Mouse (Mus musculus): Measurements from ENCODE around the gene Polr3b. TPM values are rescaled to one million over a fixed set of nuclear protein-coding genes. Genes with fewer than 3 reads are reported as not detected.

The Polr3b gene
- polyA plus RNA-seq, 1 experiment = 13.5 TPM

DNA sequence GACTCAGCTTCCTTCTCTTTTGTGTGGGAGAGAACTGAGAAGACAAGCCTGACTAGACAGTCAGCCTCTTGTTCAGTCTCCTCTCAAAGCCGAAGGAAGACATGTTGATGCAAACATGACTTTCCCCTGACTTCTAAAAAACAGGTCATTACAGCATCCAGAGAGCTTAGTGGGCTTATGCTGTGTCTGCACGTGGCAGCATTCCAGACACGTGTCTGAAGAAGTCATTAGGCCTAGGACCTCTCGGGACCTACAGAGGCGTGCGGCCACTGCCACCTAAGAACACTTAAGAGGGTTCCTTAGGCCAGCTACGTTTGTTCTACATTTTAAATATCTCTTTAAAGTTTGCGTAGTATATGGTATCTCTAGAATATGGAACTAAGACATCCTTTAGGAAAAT, 23.8 kb downstream of the Polr3b start:
- no peak for TF ChIP-seq CTCF (IDR thresholded peaks at IDR 0.05; ENCODE audit: borderline replicate concordance, extremely low read depth, insufficient read depth, insufficient read length)
- TF ChIP-seq POLR2A (IDR thresholded peaks at IDR 0.05; ENCODE audit: borderline replicate concordance, extremely low read depth, insufficient read depth, insufficient read length, poor library complexity, severe bottlenecking) = no peak
- DNase-seq (ENCODE audit: low read depth) = no peak

DNA sequence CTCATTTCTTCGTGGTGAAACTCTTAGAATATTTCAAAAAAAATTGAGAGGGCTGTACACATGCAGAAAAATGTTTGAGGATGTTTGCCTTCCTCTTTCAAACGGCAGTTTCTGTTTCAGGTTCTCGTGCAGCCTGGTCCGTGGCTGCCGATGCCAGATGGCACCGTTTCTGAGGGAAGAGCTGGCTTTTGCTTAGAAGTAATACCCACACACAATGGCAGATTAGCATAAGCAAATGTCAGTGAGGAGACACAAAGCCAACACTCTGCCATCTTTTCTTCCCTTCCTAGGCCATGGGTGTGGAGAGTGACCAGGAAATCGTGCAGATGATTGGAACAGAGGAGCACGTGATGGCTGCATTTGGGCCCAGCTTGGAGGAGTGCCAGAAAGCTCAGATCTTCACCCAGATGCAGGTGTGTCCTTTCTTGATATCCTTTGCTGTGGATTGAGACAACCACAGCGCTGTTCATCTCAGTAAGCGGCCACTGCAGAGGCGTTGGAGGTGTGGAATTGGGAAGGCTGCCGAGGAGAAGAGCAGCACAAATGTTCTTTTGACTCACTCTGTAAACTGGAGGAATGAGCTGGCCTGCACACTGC, 24.5 kb downstream of the Polr3b start:
- DNase-seq (ENCODE audit: low read depth) = peak; percentile 69
- TF ChIP-seq POLR2A (IDR thresholded peaks at IDR 0.05; ENCODE audit: borderline replicate concordance, extremely low read depth, insufficient read depth, insufficient read length, poor library complexity, severe bottlenecking) (no peak), CTCF (IDR thresholded peaks at IDR 0.05; ENCODE audit: borderline replicate concordance, extremely low read depth, insufficient read depth, insufficient read length) (no peak)

DNA sequence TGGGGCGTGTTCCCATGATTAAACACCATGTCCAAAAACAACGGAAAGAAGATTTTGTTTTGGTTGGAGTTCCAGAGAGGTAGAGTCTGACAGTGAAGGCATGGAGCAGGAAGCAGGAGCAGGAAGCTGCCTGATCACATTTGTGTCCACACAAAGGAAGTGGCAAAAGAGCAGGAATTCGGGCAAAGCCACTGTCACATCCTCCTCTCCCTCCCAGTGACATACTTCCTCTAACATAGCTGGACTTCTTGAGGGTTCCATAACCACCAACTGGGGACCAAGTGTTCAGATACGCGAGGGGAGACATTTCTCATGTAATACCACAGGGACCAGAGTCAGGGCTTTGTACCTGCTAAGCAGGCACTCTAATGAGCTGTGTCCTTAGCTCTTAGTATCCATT, 25.2 kb downstream of the Polr3b start:
- TF ChIP-seq POLR2A (IDR thresholded peaks at IDR 0.05; ENCODE audit: borderline replicate concordance, extremely low read depth, insufficient read depth, insufficient read length, poor library complexity, severe bottlenecking) (no peak), CTCF (IDR thresholded peaks at IDR 0.05; ENCODE audit: borderline replicate concordance, extremely low read depth, insufficient read depth, insufficient read length) (no peak)
- DNase-seq (ENCODE audit: low read depth) = no peak

DNA sequence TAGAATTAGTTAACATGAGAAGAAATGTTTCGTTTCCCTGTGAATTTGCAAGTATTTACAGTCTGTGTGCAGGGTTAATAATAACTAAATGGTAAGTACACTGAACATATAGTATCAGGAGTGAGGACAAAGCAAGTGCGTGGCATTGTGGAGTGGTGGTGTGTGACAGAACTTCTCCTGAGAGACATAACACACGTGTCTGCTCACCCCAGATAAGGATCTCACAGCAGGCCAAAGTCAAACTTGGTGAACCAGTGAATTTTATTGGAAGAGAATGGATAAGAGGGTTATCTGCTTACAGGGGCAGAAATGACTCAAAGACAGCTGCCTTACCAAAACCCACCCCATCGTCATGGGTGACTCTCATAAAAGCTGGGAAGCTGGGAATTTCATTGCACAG, 26.8 kb downstream of the Polr3b start:
- DNase-seq (ENCODE audit: low read depth) = no peak
- TF ChIP-seq POLR2A (IDR thresholded peaks at IDR 0.05; ENCODE audit: borderline replicate concordance, extremely low read depth, insufficient read depth, insufficient read length, poor library complexity, severe bottlenecking) = no peak
- no peak for TF ChIP-seq CTCF (IDR thresholded peaks at IDR 0.05; ENCODE audit: borderline replicate concordance, extremely low read depth, insufficient read depth, insufficient read length)

DNA sequence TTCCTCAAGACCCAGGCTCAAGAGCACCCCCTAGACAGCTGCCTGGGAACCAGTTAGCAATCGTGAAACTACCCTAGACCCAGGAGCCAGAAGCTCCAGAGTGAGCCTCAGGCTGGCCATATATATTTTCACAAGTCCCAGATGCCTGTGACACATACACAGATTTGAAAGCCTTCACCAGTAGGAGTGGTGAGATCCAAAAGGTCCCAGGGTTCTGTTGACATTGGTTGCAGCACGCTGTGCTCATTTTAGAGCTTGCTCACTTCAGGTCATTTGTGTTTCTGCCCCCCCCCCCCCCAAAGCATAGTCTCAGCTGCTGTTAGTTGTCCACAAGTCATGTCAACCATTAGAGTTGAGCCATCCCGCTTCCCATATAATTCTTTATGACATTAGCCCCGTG, 31.9 kb downstream of the Polr3b start:
- TF ChIP-seq POLR2A (IDR thresholded peaks at IDR 0.05; ENCODE audit: borderline replicate concordance, extremely low read depth, insufficient read depth, insufficient read length, poor library complexity, severe bottlenecking) (no peak), CTCF (IDR thresholded peaks at IDR 0.05; ENCODE audit: borderline replicate concordance, extremely low read depth, insufficient read depth, insufficient read length) (no peak)

DNA sequence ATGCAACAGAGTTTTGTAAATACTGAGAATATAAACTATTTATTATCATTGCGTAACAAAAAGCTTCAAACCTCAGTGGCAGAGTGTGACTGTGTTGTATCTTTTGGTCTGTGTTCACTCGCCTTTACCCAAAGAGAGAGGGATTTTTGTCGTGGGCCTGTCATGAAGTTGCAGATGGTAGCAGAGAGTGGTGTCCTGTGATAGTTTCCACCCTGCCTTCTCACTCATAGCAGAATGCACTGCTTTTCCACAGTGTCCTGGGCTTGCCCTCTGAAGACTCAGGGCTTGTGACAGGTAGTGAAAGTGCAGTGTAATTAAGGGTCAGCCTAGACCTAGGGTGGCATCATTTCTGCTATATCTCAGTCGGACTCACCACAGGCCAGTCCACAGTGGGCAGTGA, 32.6 kb downstream of the Polr3b start:
- no peak for TF ChIP-seq POLR2A (IDR thresholded peaks at IDR 0.05; ENCODE audit: borderline replicate concordance, extremely low read depth, insufficient read depth, insufficient read length, poor library complexity, severe bottlenecking)
- no peak for DNase-seq (ENCODE audit: low read depth)

More for the DNA sequence above, 31.9 kb downstream of the Polr3b start:
- DNase-seq (ENCODE audit: low read depth) = no peak

DNA sequence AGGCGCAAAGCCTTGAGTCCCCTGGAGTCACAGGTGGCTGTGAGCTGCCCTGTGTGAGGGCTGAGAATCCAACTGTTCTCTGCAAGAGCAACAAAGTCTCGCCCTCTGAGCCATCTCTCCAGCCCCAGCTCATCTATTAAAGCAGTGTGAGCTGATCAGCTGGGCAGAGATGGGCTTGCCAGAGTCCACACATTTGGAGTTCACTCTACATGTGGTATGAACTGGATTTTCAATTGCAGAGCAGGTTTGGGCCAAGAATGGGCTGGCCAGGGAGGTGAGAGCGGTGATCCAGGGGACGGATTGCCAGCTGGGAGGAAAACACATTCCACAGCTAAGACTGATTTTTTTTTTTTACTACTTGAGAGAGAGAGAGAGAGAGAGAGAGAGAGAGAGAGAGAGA, 34.5 kb downstream of the Polr3b start:
- peak; percentile 40 for DNase-seq (ENCODE audit: low read depth)

DNA sequence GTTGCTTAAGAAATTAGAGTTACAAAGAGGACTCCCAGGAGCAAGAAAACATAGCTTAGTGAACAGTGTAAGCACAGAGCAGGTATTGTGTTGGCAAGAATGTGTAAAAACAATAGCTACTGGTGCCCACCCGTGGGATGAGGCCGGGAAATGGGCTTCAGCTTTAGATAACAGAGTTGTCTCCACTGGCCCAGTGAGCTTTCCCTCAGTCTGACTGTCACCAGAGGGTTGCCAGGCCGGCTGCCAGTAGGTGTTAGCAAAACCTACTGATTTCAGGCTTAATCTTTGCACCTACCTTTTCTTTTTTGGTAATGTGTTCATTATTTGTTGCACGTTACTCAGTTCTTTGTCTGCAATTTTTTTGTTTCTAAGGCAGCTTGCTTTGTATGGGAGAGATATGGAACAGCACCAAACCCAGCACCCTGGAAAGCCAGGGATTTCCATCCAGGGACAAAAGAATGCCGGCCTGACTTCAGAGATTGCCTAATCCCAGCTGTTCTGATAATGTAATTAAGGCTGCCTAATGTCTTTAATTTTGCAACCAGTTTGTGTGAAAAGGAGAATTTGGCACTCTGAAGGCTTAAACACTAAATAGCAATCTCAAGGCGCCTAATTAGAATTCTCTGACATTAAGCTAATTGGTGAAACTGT, 35.5 kb downstream of the Polr3b start:
- DNase-seq (ENCODE audit: low read depth) = peak; percentile 89

More for the DNA sequence above, 34.5 kb downstream of the Polr3b start:
- TF ChIP-seq CTCF (IDR thresholded peaks at IDR 0.05; ENCODE audit: borderline replicate concordance, extremely low read depth, insufficient read depth, insufficient read length) = no peak
- TF ChIP-seq POLR2A (IDR thresholded peaks at IDR 0.05; ENCODE audit: borderline replicate concordance, extremely low read depth, insufficient read depth, insufficient read length, poor library complexity, severe bottlenecking) = no peak

DNA sequence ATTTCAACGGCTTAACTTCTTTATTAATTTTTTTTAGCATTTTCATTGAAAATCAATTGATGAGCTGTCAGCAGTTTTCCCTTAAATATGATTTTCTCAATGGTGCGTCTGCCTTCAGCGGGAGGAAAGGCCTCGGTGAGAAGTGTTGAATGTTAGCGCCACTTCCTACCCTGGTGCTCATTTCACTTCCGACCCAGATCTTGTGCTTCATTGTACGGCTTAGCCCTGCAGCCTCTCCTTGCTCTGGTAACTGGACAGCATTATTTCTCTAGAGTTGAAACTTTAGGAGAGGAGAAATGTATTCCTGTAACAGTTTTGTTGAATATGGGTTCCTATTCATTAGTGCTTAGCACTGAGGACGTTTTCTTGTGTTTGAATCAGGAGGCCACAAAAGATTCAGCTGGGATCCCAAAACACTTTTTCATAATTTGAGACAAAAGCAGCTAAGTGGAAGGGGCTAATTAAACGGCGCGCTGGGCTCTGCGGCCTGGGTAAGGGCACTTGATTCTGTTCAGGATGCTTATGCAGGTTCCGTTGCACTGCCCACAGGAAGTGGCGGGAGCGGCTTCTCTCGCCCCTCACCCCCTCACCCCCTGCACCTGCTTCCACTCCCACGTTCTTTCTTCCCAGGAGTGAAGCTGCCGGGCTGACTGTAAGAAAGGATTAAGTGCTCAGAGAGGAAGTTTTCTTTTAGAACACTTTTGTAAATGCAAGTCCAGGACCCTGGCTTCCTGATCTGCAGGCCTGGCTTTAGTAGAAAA, 36.2 kb downstream of the Polr3b start:
- DNase-seq (ENCODE audit: low read depth) = peak; percentile 76
- TF ChIP-seq CTCF (IDR thresholded peaks at IDR 0.05; ENCODE audit: borderline replicate concordance, extremely low read depth, insufficient read depth, insufficient read length) (no peak), POLR2A (IDR thresholded peaks at IDR 0.05; ENCODE audit: borderline replicate concordance, extremely low read depth, insufficient read depth, insufficient read length, poor library complexity, severe bottlenecking) (no peak)

More for the DNA sequence above, 35.5 kb downstream of the Polr3b start:
- TF ChIP-seq CTCF (IDR thresholded peaks at IDR 0.05; ENCODE audit: borderline replicate concordance, extremely low read depth, insufficient read depth, insufficient read length) (no peak), POLR2A (IDR thresholded peaks at IDR 0.05; ENCODE audit: borderline replicate concordance, extremely low read depth, insufficient read depth, insufficient read length, poor library complexity, severe bottlenecking) (no peak)

DNA sequence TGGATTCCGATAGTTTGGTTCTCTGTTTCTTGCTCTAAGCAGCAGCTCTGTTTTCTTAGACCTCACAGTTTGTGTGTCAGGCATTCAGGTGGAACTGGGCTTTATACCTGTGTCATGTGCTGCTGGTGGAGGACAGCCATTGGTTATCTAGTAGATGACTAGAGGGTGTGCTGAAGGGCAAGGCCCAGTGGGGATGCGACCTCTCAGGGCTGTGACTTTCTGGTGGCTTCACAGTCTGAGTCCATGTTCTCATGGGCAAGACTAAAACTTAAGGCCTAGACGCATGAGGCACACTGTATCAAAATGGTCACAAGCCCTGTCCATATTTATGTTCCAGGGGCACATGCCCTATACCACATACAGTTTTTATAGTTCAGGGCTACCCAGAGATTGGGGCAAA, 37.2 kb downstream of the Polr3b start:
- no peak for DNase-seq (ENCODE audit: low read depth)
- no peak for TF ChIP-seq CTCF (IDR thresholded peaks at IDR 0.05; ENCODE audit: borderline replicate concordance, extremely low read depth, insufficient read depth, insufficient read length)
- TF ChIP-seq POLR2A (IDR thresholded peaks at IDR 0.05; ENCODE audit: borderline replicate concordance, extremely low read depth, insufficient read depth, insufficient read length, poor library complexity, severe bottlenecking) = no peak

DNA sequence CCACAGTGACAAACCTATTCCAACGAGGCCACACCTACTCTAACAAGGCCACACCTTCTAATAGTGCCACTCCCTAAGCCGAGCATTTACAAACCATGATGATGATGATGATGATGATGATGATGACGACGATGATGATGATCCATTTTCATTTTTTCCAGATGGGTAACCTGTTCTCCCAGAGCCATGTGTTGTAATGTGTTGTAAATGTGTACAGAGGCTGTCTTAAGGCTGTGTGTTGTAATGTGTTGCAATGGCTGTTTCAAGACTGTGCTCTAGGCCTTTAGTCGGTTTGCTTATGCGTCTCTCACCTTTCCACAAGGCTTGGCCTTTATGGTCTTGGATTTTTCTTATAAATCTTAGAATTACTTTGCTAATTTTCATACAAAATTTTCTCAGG, 40.0 kb downstream of the Polr3b start:
- TF ChIP-seq CTCF (IDR thresholded peaks at IDR 0.05; ENCODE audit: borderline replicate concordance, extremely low read depth, insufficient read depth, insufficient read length) = no peak
- no peak for TF ChIP-seq POLR2A (IDR thresholded peaks at IDR 0.05; ENCODE audit: borderline replicate concordance, extremely low read depth, insufficient read depth, insufficient read length, poor library complexity, severe bottlenecking)
- DNase-seq (ENCODE audit: low read depth) = no peak

Measured in brain, embryonic 14.5 days (tissue).